Mouse (Mus musculus) ovary, adult 2 months (tissue): ENCODE measurements around the gene Mbnl2. TPM values are rescaled to one million over a fixed set of nuclear protein-coding genes. Genes with fewer than 3 reads are reported as not detected.

Source experiments
- polyA plus RNA-seq: library from polyadenylated mRNA; depleted of rRNA; stranded (reverse); fragments of >200 nt; gene quantifications from 2 replicates; pipeline ENCODE4 v1.2.3, GENCODE M21; 2012; rRNA removed

Mbnl2 gene
- 105 and 123 TPM in 2 replicates for polyA plus RNA-seq

DNA sequence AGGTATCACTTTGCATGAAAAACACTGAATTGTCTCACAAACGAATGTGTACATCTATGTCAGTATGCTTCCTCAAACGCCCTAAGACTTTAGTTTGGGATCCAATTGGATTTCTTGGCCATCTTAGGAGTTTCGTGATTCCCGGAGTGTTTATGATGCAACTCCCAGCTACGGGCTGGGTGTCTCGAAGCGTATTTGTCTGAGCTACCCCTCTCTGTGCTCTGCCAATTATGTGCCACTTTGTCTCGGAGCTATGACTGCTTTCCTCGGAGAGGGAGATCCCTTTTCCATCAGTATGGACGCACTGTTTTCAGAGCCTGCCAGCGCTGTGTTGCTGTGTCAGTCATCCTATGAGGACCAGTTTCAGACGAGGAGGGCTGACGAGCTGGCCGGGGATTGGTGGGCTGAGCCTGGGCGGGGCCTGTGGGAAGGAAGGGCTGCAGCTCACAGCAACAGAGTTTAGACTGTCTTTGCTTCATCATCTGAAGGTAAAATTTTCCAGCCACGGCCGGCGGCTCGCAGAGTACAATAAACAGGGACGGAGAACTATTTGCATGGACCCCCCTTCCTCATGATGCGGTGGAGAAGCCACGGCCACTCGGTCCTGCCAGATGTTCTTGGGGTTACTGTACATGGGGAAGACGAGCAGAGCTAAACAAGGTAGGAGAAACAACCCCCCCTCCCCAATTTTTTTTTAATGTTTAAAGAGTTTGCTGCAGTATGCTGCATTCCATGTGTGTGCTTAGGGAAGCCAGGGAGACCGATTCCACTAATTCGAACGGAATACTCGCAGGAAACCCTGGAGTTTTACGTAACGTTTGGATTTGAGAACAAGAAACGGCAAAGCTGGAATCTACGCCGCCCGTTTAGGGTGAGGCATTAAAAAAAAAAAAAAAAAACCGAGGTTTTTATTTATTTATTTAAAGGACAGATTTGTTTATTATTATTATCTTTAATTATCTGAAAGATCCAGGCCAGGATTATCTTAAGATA, at the start of gene Mbnl2:
Gene Mbnl2, plus strand, starts transcription at position 424 of the 993 bp plus-strand sequence.

GRCm38 (mm10) chr14:120477982-120478568, 202.6 kb downstream of the Mbnl2 start, which contains the start of gene Rap2a:
Gene Rap2a, plus strand, starts transcription at chr14:120478444.

Other genes with a start within 250 kb of the Mbnl2 start
- 0.03 TPM in 1 of 2 replicates, not detected in the other for gene Oxgr1, start 233.2 kb upstream of the Mbnl2 start, polyA plus RNA-seq
- gene Rap2a, start 202.8 kb downstream of the Mbnl2 start, polyA plus RNA-seq: 22.9 and 24.8 TPM in 2 replicates